Mouse (Mus musculus) hindbrain, embryonic 16.5 days (tissue): ENCODE results near the gene Ntn3. TPM values are rescaled to one million over a fixed set of nuclear protein-coding genes. Genes with fewer than 3 reads are reported as not detected.
A peak's percentile ranks its signal among the peaks of the same experiment; 100 is the strongest.

Experiments
- ATAC-seq: fragments of 200-750 bp; cut with Nextera tagmentation; 2 replicates; pipeline ENCODE4 v1.8.0; 2017; ENCODE audit warnings: moderate TSS enrichment, moderate library complexity
- H3K27ac ChIP-seq: fragments of 300-500 bp; sonication (generic); 2 replicates; pipeline ENCODE4 v1.5.1; 2014; ENCODE audit warnings: low read depth, mild to moderate bottlenecking, control low read depth, low read length, moderate library complexity
- H3K27me3 ChIP-seq: fragments of 300-500 bp; sonication (generic); replicated peaks from 2 replicates; pipeline ENCODE4 v1.6.1; 2014; ENCODE audit warnings: low read length; ENCODE audit not compliant: control insufficient read depth, insufficient read depth
- H3K36me3 ChIP-seq: fragments of 300-500 bp; sonication (generic); 2 replicates; pipeline ENCODE4 v1.6.1; 2014; ENCODE audit warnings: mild to moderate bottlenecking, low read length, moderate library complexity, mixed read lengths; ENCODE audit not compliant: control insufficient read depth, insufficient read depth
- H3K4me1 ChIP-seq: fragments of 300-500 bp; sonication (generic); 2 replicates; pipeline ENCODE4 v1.6.1; 2014; ENCODE audit warnings: low read depth, low read length; ENCODE audit not compliant: control insufficient read depth, insufficient read depth
- H3K4me2 ChIP-seq: fragments of 300-500 bp; sonication (generic); 2 replicates; pipeline ENCODE4 v1.6.1; 2014; ENCODE audit warnings: mild to moderate bottlenecking, low read length, control low read depth, moderate library complexity
- H3K4me3 ChIP-seq: fragments of 300-500 bp; sonication (generic); 2 replicates; pipeline ENCODE4 v1.5.1; 2014; ENCODE audit warnings: mild to moderate bottlenecking, low read length, control low read depth, moderate library complexity
- H3K9ac ChIP-seq: fragments of 300-500 bp; sonication (generic); 2 replicates; pipeline ENCODE4 v1.6.1; 2014; ENCODE audit warnings: low read depth, mild to moderate bottlenecking, control low read depth, low read length, moderate library complexity
- H3K9me3 ChIP-seq: fragments of 300-500 bp; sonication (generic); 2 replicates; pipeline ENCODE4 v1.6.1; 2014; ENCODE audit warnings: mild to moderate bottlenecking, low read length, moderate library complexity; ENCODE audit not compliant: control insufficient read depth
- WGBS: fragments of 180-500 bp; shearing (Covaris S2); extraction: QIAGEN DNeasy Blood & Tissue Kit; methylation state at CpG from one replicate; pipeline ENCODE4 v1.1.7; 2014; 5-methylcytosine and 5-hydroxymethylcytosine counted together
- polyA plus RNA-seq: library from polyadenylated mRNA; unstranded; fragments of >200 nt; fragmentation: Nextera tagmentation; extraction: Ambion mirVana; gene quantifications from 2 replicates; pipeline ENCODE4 v1.2.1, GENCODE M21; 2015

The Ntn3 gene
- polyA plus RNA-seq, 1 experiment from 2014 or later, result 4.6 TPM

DNA sequence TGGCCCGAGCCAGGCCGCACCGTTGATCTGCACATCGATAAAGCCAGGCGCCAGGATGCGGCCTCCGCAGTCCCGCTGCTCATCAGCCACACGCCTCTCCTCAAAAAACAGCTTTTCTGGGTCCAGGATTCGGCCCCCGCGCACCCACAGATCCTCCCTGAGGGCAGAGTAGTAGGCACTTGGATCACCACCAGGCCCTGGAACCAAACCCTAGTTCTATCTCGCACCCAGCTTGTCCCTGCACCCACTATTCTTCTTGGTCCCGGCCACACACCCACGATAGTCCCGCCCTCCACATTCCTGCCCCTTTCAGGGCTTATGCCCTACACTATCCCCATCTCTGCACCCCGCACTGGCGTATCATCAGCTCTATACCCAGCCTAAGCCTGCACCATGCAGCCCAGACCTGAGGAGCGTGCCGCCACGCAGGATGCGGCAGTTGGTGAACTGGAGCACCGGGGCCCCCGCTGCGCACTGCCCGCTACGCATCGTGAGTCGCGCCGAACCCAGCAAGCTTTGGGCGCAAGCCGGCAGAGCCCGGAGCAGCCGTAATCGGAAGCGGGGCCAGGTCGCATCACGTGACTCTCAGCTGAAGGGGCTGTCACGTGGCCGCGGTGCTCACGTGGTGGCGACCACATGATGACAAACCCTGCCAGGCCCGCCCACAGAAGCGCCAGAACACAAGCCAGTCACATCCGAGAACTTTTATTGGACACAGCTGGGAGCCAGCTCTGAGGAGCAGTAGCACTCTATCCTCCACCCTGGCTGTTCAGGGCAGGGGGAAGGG is 46.0 kb downstream of the Ntn3 start, which contains the start of gene Amdhd2:
TSS of gene Amdhd2 (minus strand) at position 591 of the 787 bp plus-strand sequence.
- 2% methylated on average over 46 of the region's 47 CpGs for WGBS
- H3K9me3 ChIP-seq, result no peaks in the 10 kb centered on the region

DNA sequence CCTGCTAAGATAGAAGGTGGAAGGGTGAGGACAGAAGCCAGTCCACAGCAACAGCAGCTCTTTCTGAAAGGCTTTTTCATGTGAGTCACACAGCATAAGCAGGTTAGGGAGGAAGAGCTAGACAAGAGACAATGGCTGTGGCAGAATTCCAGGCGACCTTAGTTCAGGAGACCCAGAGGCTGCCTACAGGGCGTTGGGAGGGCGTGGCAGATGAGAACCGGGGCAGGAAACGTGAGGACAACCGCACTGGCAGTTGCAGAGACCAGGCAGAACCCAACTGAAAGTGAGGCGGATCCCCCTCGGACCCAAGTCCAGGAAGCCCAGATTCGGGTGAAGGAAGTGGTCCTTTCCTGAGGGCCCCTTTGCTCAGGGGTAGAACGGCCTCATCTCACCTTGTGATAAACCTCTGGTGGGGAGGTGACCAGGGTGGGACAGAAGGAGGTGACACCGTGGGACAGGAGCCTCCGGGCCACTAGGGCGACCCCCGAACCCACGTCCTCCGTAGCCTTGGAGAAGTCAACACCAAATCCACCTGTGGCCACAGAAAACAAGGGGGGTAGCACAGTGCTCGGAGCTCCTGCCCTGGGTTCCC is 46.7 kb downstream of the Ntn3 start:
- Histone ChIP-seq H3K27me3 (no peaks in the 10 kb centered on the region), H3K9me3 (no peaks in the 10 kb centered on the region), H3K36me3 (peaks cover 2% of the 10 kb centered on the region; the same call in 1 of the 2 replicates), H3K4me1 (peaks cover 24% of the 10 kb centered on the region), H3K4me3 (peak overlapping the region; percentile 83), H3K4me2 (peak overlapping the region; percentile 97), H3K9ac (peak overlapping the region; percentile 88), H3K27ac (peak overlapping the region; percentile 89)
- WGBS, result 27% methylated on average over 17 of the region's 17 CpGs
- peak; percentile 25 for ATAC-seq

More for the DNA sequence above, 46.0 kb downstream of the Ntn3 start, which contains the start of gene Amdhd2:
- Histone ChIP-seq H3K36me3 (no peaks in the 10 kb centered on the region), H3K4me3 (peak within 1 kb of the TSS; percentile 83), H3K27ac (peak within 1 kb of the TSS; percentile 89), H3K9ac (peak within 1 kb of the TSS; percentile 88), H3K27me3 (no peaks in the 10 kb centered on the region), H3K4me1 (peaks cover 30% of the 10 kb centered on the region), H3K4me2 (peak within 1 kb of the TSS; percentile 97)
- ATAC-seq, result peak; percentile 90

DNA sequence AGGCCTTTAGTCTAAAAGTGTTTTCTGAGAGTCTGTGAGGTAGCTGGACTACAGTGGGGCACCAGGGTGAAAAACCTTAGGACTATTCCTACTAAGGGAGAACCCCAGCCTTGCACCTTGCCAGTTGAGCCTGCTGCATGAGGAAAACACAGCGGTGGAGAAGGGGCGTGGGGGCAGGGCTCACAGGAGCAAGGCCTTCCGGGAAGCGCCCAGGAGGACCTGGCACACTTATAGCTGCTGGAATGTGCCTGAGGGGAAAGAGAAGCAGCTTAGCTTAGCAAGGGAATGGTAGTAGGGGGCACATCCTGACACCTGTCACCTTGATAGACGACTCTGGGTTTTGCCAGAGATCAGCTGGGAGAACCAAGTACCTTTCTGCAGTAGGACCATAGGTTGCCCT is 47.9 kb downstream of the Ntn3 start:
- ATAC-seq, result no peak
- no peak overlapping the region for H3K4me3 ChIP-seq
- H3K36me3 ChIP-seq, result peaks cover 4% of the 10 kb centered on the region; the same call in 1 of the 2 replicates
- H3K9me3 ChIP-seq, result no peaks in the 10 kb centered on the region
- H3K27me3 ChIP-seq, result no peaks in the 10 kb centered on the region
- H3K27ac ChIP-seq, result no peak overlapping the region
- 87% methylated on average over 5 of the region's 5 CpGs for WGBS
- no peak overlapping the region for H3K9ac ChIP-seq
- peaks cover 15% of the 10 kb centered on the region for H3K4me1 ChIP-seq
- H3K4me2 ChIP-seq, result no peak overlapping the region

DNA sequence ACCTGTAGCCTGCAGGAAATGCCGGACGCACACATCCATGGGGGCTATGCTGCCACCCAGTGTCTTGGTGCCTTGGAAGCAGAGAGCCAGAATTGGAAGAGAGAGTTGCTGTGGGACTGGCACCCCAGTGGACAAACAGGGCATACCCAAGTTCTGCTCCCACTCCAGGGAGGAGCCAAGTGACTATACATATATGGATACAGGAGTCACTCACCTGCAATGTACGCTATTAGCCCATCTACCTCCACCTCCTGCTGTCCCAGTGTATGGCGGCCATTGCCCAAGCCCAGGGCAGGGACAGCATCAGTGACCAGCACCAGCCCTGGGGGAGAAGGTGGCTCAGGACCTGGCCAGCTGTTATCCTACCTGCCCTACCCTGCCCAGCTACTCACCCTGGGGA is 51.8 kb downstream of the Ntn3 start:
- Histone ChIP-seq H3K4me3 (no peak overlapping the region), H3K9me3 (no peaks in the 10 kb centered on the region), H3K27ac (no peak overlapping the region), H3K27me3 (no peaks in the 10 kb centered on the region), H3K4me2 (no peak overlapping the region), H3K36me3 (peaks cover 6% of the 10 kb centered on the region; the same call in 1 of the 2 replicates), H3K4me1 (peaks cover 4% of the 10 kb centered on the region), H3K9ac (no peak overlapping the region; the same call in 1 of the 2 replicates)
- 96% methylated on average over 4 of the region's 4 CpGs for WGBS
- ATAC-seq, result no peak

DNA sequence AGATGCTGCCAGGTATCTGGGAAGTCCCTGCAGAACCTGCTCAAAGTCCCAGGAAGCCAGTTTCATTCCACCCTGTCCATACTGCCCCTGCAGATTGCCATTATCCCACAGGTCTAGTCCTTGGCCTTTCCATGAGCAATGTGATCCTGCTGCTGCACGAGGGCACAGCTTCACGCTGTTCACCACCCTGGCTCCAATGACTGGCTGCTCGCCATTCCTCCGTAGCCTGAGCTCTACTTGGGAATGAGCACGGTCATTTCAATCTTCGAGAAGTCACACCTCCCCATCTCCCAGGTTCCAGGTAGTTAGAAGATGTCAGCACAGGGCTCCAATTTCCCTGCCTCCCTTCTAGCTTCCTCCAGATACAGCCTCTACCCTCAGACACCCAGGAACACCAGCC is 52.2 kb downstream of the Ntn3 start:
- no peak overlapping the region for H3K27ac ChIP-seq
- H3K9ac ChIP-seq, result no peak overlapping the region; the same call in 1 of the 2 replicates
- no peaks in the 10 kb centered on the region; the same call in 1 of the 2 replicates for H3K4me1 ChIP-seq
- peaks cover 6% of the 10 kb centered on the region; the same call in 1 of the 2 replicates for H3K36me3 ChIP-seq
- H3K4me2 ChIP-seq, result no peak overlapping the region
- H3K9me3 ChIP-seq, result no peaks in the 10 kb centered on the region
- 92% methylated on average over 6 of the region's 6 CpGs for WGBS
- no peak for ATAC-seq
- no peaks in the 10 kb centered on the region for H3K27me3 ChIP-seq
- no peak overlapping the region for H3K4me3 ChIP-seq

DNA sequence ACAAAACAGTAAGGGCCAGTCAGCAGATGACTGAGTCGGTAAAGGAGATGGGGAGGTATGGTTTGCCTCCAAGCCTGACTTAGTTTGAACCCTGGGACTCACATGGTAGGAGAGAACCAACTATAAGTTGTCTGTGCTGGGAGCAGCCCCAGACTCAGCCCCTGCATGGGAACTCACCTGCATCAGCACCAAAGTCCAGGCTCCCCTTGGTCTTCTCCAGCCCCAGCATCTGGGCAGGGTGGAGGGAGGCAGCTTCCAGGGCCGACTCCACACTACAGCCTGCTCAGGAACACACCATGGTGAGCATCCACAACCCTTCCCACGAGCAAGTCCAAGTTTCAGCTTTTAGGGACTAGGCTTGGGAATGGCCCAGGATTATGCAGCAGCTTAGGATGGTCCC is 52.9 kb downstream of the Ntn3 start:
- Histone ChIP-seq H3K9ac (no peak overlapping the region), H3K4me2 (no peak overlapping the region), H3K27me3 (no peaks in the 10 kb centered on the region), H3K9me3 (no peaks in the 10 kb centered on the region), H3K4me1 (peaks cover 4% of the 10 kb centered on the region; the same call in 1 of the 2 replicates), H3K4me3 (no peak overlapping the region), H3K27ac (no peak overlapping the region), H3K36me3 (peaks cover 6% of the 10 kb centered on the region; the same call in 1 of the 2 replicates)
- WGBS, result 83% methylated on average over 3 of the region's 3 CpGs
- no peak for ATAC-seq

DNA sequence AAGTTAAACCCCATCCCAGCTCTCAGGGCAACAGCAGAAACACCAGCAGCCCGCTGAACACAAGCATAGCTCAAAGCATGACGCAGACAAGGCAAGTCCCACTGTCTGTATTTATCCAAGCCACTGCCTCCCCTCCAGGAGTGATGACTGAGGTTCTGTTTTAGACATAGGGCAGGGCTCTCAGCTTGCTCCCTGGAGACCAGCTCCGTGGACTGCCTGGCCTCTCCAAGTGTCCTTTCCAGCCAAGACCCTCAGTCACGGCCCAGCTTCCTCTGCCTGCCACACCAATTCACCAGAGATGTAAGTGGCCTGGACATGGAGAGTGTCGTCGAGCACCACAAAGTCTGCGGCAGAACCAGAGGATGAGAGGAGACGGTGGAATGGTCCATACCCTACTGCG is 53.6 kb downstream of the Ntn3 start:
- H3K4me3 ChIP-seq, result no peak overlapping the region
- no peaks in the 10 kb centered on the region for H3K27me3 ChIP-seq
- H3K27ac ChIP-seq, result no peak overlapping the region
- H3K4me1 ChIP-seq, result peaks cover 4% of the 10 kb centered on the region; the same call in 1 of the 2 replicates
- H3K9me3 ChIP-seq, result no peaks in the 10 kb centered on the region
- H3K9ac ChIP-seq, result no peak overlapping the region; the same call in 1 of the 2 replicates
- ATAC-seq, result no peak
- peaks cover 6% of the 10 kb centered on the region; the same call in 1 of the 2 replicates for H3K36me3 ChIP-seq
- H3K4me2 ChIP-seq, result no peak overlapping the region
- WGBS, result 90% methylated on average over 9 of the region's 9 CpGs

DNA sequence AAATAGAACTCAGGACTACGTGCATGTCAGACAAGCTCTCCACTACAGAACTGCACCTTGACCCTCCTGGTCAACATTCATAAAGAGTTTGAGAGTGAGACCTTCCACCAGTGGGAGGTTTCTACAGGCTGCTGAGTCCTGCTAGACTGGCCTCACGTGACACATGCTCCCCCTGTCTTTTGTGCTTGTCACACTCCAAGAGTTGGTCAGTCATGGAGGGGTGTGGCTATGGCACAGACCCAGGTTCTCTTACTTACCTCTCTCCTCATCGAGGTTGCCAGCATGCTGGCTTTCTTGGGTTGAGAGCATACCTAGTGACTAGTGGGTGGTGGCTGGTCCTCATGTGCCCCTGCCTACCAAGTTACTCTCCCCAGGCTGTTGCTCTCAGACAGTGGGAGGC is 54.9 kb downstream of the Ntn3 start:
- Histone ChIP-seq H3K9ac (no peak overlapping the region), H3K27ac (no peak overlapping the region), H3K4me2 (no peak overlapping the region), H3K9me3 (no peaks in the 10 kb centered on the region), H3K4me3 (no peak overlapping the region), H3K4me1 (peaks cover 4% of the 10 kb centered on the region; the same call in 1 of the 2 replicates), H3K36me3 (peaks cover 6% of the 10 kb centered on the region; the same call in 1 of the 2 replicates), H3K27me3 (no peaks in the 10 kb centered on the region)
- no peak for ATAC-seq
- 79% methylated on average over 3 of the region's 3 CpGs for WGBS
